Mouse (Mus musculus) WW6 (cell line): ENCODE results near the gene Fbxl17.

Source experiments
- DNase-seq: peaks from one replicate; pipeline ENCODE4 v3.0.0-alpha.2; 2013; ENCODE audit warnings: low read depth, low spot score

Fbxl17 gene

DNA sequence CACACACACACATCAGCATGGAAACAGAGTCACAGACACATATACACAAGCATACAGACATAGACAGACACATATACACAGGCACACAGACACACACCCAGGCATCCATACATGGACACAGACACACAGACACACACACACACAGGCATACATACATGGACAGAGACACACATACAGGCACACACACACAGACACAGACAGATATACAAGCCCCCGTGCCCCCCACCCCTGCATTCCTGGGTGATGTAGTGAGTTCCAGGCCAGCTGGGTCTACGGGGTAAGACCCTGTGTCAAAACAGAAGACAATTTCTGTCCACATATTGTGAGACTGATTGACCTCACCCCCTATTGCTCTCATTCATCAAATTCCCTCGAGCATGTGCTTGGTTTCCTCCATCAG is 332.6 kb downstream of the Fbxl17 start:
- DNase-seq, result no peak

DNA sequence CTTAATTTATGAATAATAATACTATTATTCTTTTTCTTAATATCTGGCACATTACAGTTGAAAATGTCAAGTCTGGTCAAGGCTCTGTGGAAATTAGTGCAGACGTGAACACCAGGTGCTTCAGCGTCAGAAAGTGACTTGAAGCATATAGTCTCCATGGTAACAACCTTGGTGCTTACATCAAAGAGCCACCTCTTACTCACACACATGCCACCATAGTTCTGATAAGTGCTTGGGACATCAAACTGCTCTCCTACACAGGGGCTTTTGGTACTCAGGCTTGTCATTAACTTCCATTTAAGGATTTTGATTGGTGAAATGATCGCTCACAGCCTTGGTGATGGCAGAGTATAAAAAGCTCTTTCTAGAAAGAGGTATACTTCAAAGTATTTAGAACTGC is 333.1 kb downstream of the Fbxl17 start:
- DNase-seq, result no peak

DNA sequence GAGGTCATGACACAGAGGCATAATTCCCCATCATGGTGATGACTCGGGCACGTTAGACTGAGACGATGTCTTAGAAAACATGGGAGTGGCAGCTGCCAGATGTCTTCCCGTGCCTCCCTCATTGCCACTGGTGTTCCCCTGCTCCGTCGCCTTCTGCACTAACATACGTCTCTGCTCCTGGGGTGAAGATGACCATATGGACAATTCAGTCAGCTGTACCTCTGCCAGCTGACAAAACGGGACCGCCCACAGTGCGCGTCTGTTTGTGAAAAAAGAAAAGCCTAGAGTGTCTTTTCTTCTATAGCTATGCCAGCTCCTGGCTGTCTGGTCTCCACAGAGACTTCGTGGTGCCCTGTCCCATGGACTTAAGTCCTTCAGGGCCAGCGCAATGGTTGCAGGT is 334.0 kb downstream of the Fbxl17 start:
- no peak for DNase-seq

DNA sequence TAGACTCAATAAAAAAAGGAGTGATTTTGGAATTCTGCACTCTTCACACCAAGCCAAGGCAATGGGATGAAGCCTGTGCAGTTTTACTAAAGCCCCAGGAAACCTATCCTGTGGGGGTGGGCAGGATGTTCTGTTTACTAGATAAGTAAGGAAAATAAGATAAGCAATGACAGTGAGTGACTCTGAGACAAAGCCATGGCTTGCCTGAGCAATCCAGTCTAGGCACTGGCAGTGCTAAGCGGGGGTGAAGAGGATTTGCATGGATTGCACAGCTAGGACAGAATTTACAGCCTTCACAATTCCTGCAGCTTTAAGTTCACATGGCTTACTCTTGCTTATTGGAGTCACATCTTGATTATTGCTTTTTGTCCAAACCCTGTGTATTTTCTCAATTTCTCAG is 335.5 kb downstream of the Fbxl17 start:
- DNase-seq, result no peak

DNA sequence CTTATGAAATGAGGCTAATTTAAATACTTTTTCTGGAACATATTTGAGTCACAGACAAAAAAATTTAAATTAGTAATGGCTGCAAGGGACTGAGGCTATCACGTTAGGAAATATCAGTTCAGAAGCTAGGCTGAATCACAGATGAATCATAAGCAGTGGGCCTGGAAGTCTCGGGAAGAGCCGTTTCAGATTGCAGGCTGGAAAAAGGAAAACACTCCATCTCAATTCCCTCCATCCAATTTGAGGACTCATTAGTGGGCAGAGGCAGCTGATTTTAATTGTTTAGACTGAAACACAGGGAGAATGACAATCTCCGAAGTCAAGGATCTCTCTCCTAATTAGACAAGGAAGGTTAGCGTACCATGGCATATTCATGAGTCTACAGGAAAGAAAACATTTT is 337.9 kb downstream of the Fbxl17 start:
- no peak for DNase-seq

DNA sequence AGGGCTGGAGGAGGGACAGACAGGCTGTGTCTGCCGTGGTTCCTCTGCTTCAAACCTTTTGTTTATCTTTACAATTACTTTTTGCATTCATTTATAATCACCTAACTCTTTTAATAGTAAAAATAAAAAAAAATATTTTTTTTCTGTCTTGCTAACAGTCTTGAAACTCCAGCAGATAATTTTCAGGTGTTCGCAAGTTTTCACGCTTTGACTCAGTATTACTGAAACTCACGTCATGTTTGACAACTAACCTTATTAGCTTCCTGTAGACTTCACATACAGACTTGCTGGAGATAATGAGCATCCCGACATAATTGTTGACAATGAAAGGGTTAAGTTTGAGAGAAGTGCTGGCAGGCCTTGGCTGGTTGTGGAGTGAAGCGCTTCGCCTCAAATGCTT is 340.6 kb downstream of the Fbxl17 start:
- DNase-seq, result no peak

DNA sequence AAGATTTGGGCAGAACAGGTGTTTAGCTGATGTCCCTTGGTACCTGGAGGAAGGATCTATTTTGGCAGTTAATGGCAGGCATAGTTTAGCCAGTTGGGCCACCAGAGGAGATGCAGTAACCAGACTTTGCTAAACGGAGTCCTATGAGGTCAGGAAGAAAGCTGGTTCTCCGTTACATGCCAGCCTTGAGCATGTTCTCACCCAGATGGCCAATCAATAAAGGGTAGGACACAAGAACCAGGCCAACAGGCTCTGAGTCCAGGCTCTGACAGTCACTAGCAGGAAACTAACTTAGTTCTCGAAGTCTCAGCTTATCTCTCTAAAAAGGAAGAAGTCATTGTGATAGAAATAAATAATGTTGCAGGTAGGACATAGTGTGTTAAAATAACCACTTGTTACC is 341.4 kb downstream of the Fbxl17 start:
- no peak for DNase-seq

DNA sequence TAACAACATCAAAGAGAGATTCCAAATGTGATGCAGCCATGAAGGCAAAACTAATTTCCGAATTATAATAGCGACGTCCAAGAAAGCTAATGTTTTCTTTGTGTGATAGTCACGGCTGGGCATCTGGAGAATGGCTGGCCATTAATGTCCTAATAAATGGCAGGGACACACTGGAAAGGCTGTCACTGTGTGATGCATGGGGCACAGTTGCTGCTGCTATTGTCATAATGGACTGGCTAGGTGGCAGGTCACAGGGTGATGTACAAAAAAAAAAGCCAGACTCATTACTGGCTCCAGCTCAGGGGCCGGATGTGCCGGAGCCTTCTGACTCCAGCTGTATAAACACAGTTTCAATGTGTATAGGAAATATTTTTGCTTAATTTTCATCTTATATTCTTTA is 341.9 kb downstream of the Fbxl17 start:
- DNase-seq, result no peak

DNA sequence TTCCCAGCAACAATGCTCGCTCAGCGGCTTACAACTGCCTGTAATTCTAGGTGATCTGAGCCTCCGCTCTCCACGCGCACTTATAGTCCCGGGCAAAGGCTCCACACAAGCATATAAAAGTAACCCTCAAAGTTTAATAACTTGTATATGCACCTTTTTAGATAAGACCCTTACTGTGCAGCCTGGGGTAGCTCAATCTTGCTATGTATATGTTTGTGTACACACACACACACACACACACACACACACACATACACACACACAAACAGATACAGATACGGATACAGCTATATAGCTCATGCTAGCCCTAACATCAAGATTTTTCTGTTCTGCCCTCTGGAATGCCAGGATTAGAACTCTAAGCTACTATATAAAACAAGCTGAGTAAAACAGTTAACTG is 342.8 kb downstream of the Fbxl17 start:
- DNase-seq, result no peak

DNA sequence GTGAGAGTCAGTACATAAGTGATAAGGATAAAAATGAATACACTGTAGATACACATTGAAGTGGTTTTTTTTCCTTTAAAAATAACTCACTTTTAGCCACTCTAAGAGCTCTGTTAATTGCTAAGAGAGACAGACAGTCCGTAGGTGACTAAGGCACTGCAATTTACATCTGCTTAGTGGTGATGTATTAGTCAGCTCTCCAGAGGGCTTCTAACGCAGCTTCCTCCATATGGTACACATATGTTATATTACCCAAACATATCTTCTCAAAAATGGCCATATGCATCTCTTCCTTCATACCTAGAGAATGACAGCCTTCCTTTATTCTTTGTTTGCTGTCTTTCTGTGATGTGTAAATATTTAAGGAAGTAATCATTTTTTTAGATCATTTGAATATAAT is 353.3 kb downstream of the Fbxl17 start:
- no peak for DNase-seq

DNA sequence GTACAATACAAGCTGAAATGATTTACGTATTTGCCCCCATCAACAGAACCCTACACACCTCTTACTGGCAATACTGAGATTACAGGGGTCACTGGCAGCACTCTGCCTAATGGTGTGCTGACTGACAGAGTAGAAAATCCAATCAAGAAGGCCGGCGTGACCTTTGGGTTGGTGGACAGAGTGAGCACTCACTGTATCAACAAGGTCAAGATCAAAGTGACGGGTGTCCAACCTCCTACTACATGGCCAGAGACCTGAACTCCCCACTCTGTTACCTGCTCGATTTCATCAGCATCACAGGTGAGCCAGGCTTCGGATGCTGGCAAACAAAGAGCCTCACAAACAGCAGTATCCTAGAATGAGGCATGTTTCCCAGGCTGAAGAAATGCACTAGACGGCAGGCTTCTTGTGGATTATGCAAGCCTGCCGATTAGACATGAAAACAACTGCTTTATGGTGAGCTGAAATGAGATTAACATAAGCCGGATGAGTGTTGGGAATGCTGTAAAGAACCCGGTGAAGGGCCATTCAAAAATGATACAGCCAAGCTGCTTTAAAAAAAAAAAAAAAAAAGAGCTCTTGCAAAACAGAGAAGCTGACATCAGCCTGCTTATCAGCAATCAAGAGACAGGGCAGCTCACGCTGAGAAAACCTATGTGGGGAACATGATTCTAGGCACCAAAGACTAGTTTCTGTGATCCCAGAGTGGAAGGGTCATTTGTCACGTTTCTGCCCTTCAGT is 353.9 kb downstream of the Fbxl17 start:
- no peak for DNase-seq

DNA sequence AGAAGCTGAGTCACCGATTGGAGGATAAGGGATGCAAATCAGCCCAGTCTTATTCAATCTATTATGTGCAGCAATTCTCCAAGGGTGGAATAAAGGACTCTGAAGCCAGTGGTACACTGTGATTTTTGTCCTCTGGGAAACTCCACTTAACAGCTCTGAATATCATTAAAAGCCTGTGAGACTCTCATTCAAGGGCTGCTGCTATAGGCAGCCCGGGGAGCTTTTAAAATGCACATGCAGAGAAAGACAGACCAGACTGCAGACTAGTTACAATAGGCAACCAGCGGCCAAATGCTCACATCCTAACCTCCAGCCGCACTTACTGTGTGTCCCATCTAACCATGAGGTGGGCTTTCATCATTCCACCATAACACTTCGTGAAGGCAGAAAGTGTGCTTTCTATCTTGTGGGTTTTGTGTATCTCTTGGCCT is 354.5 kb downstream of the Fbxl17 start:
- DNase-seq, result no peak

DNA sequence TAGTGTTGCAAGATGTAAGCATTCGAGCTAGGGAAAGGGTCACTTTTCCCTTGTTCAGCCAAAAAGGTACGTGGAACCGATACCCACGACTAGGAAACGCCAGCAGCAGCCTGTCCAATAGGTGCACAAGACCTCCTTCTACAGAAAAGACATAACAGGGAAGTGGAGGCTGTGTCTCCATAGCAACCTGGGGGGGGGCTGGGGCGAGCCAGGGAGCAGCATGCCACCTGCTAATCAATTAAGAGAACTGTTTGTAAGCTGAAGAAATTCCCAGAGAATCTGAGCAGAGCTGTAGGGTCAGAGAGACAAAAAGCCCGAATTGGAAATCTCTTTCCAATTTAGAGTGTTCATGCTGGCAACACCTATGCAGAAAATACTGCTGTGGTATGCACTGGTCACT is 356.0 kb downstream of the Fbxl17 start:
- DNase-seq, result no peak

DNA sequence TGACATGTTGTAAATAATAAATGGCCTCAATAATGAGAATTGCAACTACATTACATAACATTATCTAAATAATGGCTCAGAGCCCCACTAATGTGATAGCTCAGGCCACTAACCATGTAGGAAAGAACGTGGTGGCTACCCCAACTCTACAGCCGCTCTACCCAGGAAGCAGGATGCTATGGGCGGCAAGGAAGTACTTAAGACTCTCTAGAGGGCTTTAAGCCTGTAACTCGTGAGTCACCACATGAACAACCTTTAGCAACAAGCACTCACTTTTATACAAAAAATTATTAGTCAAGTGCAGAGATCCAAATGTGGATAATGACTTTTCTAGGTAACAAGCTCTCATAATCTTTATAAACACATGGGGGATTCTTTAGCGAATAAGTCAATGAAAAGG is 365.0 kb downstream of the Fbxl17 start:
- DNase-seq, result no peak

DNA sequence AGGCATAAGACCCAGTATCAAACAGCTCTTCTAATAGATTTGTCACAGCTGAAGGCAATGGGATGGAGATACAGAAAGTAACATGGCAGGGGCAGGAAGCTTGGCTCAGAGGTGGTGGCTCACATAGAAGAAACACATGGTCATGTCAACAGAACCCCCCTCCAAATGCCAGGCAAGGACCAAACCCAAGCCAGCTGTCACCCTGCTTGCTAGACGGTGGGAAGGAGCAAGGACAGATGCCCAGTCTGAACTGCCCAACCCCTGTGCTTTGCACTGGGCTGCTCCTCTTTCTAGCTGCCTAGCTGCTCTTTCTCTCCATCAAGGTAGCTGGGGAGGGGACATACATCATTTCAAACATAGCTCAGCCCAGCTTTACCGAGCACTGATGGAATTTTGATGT is 377.4 kb downstream of the Fbxl17 start:
- DNase-seq, result no peak

DNA sequence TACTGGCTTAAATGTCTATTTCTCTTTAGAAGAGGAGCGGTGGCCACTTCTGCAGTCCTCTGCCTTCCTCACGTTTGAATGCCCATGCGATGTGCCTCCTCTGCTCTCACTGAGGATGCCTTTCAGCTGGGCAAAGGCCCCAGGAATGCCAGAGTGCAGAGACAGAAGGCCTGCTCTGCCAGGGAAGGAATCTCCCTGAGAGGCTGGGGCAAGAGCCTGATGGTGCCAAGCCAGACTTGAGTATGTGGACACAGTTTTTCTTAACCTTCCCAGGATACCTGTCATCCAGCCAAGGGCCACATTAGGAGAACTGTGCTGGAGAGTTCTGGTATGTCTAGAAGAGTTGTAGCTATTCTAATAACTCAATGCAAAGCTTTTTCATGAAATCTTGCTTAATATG is 380.1 kb downstream of the Fbxl17 start:
- no peak for DNase-seq

DNA sequence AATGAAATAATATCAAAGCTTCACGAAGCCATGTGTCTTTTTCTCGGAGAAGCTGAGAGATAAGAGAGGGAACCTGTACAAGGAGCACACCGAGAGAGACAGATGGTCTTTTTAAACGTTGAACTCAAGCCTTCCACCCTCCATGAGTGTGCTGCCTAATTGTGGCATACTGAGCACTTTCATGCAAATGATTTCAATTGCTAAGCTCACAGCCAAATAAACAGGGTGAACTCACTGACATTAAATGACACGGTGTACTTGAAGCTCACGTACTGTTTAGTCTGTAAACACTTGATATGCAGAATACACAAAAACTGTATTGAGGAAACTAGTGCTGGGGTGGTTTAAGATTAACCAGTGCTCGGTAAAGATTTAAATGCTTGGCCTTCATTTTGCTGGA is 380.7 kb downstream of the Fbxl17 start:
- no peak for DNase-seq

DNA sequence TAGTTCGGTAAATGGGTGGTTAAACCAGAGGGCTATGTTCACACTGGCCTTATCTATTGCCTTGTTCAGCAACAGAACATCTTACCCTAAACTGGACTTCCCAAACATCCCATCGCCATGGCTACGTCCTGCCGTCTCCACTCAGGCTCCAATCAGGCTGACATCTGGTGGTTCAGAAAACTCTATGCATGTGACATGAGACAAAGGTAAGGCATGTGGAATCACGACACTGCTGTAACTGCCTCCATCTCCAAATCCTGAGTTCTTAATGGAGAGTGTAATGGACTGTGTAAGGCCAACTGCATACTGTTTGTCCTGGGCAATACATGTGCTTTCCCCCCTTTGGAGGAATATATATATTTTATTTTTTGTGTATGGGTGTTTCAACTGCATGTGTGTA is 382.7 kb downstream of the Fbxl17 start:
- DNase-seq, result no peak

DNA sequence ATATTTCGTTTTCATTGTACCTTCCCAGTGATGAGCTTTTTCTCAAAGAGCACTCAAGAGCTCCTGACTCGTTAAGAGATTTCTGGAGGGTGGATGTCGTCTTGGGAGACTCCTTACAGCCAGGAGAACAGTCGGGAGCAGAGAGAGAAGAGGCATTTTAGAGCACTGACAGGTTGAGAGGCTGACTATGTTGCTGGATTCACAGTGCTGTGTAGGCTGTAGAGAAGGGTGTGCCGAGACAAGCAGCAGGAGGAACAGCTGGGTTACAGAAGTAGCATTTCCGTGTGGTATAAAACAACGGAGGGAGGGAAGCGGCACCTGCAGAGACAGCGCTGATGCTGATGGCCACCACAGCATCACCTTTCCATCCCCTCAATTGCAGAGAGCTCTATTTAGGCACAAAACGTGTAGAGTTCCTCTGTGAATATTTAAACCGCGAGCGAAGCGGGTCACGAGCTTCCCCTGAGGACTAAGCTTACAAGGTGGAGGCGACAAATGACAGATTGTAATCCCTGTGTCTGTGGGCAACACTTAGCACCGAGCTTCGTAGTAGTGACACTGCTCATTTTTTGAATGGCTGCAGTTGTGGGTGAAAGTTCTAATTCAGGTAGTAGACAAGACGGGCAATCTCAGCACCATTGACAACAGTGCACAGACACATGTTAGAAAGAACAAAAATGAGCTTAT is 385.3 kb downstream of the Fbxl17 start:
- no peak for DNase-seq

DNA sequence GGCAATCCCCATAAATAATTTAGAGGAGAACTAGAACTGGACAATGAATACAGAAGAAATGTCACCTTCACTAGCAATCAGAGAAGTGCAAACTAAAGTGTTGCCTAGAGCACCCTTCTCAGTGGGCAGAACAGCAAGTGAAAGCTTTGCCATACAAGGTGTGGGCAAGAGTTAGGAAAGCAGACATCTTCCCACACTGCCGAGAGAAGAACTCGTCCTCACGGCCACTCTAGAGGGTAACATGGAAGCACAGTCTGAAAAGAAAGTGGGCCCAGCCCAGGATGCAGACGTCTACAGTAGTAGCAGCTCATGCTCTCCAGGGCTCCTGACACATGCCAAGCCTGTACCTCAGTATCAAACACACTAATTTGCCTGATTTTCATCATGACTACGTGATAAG is 387.0 kb downstream of the Fbxl17 start:
- DNase-seq, result no peak

DNA sequence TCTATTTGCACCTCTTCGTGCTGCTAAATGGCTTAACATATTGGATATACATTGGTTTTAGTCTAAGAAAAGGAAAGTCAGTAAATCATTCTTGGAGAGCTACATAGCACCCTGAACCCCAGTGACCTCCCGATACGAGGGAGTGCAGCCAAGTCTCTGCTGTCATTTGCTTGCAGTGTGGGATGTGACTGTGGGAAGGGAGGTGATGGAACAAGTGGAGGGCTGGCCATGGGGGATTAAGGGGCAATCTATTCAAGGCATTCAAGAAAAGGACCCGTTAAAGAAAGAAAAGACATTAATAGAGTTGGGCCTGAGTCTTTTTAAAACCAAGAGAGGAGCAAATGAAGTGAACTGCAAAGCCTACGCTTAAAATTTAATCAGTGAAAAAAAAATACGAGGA is 388.8 kb downstream of the Fbxl17 start:
- DNase-seq, result no peak

DNA sequence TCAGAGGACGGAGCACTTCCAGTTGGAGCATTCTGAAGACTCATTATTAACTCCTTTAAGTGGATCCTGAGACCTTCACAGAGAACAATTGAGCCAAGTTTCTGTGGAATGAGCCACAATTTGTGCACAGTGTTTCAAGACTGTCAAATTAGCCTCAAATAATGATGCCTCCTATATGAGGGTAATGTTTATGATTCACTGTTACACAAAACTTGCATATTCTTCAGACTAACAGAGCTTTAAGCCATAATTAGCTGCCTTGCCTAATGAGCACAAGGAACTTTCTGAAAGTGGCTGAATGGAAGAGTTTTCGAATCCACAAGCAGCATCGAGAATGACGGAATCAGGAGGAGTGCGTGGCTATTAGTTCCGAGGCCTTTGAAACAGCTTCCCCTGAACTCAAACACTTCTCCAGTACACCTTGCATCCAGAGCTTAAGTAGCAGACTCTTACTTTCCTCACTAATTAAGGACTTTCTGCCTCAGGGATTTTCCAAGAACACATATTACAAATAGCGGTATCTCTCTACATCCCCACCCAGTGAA is 389.5 kb downstream of the Fbxl17 start:
- no peak for DNase-seq

DNA sequence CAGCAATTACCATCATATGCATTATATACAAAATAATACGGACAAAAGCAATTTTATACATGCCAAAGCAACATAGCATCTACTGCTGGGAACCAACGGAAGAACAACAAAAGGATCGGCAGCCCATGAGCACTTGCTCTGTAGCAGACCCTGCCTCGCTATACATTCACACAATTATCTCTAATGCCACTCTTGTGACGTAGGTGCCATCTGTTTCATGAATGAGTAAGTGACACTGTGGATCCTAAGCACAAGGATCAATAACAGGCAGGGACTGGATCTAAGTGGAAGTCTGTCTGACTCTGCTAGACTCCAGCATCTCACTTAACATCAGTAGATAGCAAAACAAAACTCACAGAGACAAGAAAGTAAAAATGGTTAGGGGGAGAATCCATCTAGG is 391.8 kb downstream of the Fbxl17 start:
- no peak for DNase-seq
